Mouse (Mus musculus) stomach, embryonic 14.5 days (tissue): ENCODE results near the gene Pga5. TPM values are rescaled to one million over a fixed set of nuclear protein-coding genes. Genes with fewer than 3 reads are reported as not detected.
A peak's percentile ranks its signal among the peaks of the same experiment; 100 is the strongest.

Source experiments
- ATAC-seq: fragments of 200-750 bp; cut with Nextera tagmentation; 2 replicates; pipeline ENCODE4 v1.8.0; 2017; ENCODE audit warnings: low read depth, moderate TSS enrichment; ENCODE audit not compliant: insufficient number of reproducible peaks, insufficient read depth, low FRiP score
- H3K27ac ChIP-seq: fragments of 300-500 bp; sonication (generic); 2 replicates; pipeline ENCODE4 v1.5.1; 2014; ENCODE audit warnings: mild to moderate bottlenecking, low read length, moderate library complexity, mixed read lengths
- H3K27me3 ChIP-seq: fragments of 300-500 bp; sonication (generic); 2 replicates; pipeline ENCODE4 v1.6.1; 2014; ENCODE audit warnings: low read length, control low read depth, mixed read lengths; ENCODE audit not compliant: control insufficient read depth, insufficient read depth
- H3K36me3 ChIP-seq: fragments of 300-500 bp; sonication (generic); 2 replicates; pipeline ENCODE4 v1.6.1; 2014; ENCODE audit warnings: mild to moderate bottlenecking, control low read depth, low read length, moderate library complexity, mixed read lengths; ENCODE audit not compliant: control insufficient read depth, insufficient read depth
- H3K4me1 ChIP-seq: fragments of 300-500 bp; sonication (generic); 2 replicates; pipeline ENCODE4 v1.6.1; 2014; ENCODE audit warnings: low read length, control low read depth, mixed read lengths; ENCODE audit not compliant: control insufficient read depth, insufficient read depth
- H3K4me2 ChIP-seq: fragments of 300-500 bp; sonication (generic); replicated peaks from 2 replicates; pipeline ENCODE4 v1.6.1; 2014; ENCODE audit warnings: low read depth, low read length, control low read depth
- H3K4me3 ChIP-seq: fragments of 300-500 bp; sonication (generic); 2 replicates; pipeline ENCODE4 v1.5.1; 2014; ENCODE audit warnings: low read depth, low read length, control low read depth
- H3K9ac ChIP-seq: fragments of 300-500 bp; sonication (generic); replicated peaks from 2 replicates; pipeline ENCODE4 v1.6.1; 2014; ENCODE audit warnings: low read depth, mild to moderate bottlenecking, control low read depth, low read length, moderate library complexity, mixed read lengths
- H3K9me3 ChIP-seq: fragments of 300-500 bp; sonication (generic); 2 replicates; pipeline ENCODE4 v1.6.1; 2016; ENCODE audit warnings: low read depth, low read length, control low read depth; ENCODE audit not compliant: control insufficient read depth
- WGBS: fragments of 180-500 bp; shearing (Covaris S2); extraction: QIAGEN DNeasy Blood & Tissue Kit; methylation state at CpG from one replicate; pipeline ENCODE4 v1.1.7; 2014; 5-methylcytosine and 5-hydroxymethylcytosine counted together
- polyA plus RNA-seq: library from polyadenylated mRNA; unstranded; fragments of >200 nt; fragmentation: Nextera tagmentation; extraction: Ambion mirVana; gene quantifications from 2 replicates; pipeline ENCODE4 v1.2.1, GENCODE M21; 2014

The Pga5 gene
- polyA plus RNA-seq, 1 experiment from 2014 or later = 10.2 TPM

- ATAC-seq = no peak
- H3K4me1 ChIP-seq = peaks cover 58% of the 10 kb centered on the region
- whole genome bisulfite sequencing = 73% methylated on average over 9 of the region's 9 CpGs
Measured at GRCm38 (mm10) chr19:10698131-10698991, 20.5 kb upstream of the Pga5 start.

GRCm38 (mm10) chr19:10695801-10696200 lies 17.9 kb upstream of the Pga5 start:
- no peak overlapping the region for H3K9ac ChIP-seq
- H3K27me3 ChIP-seq = no peaks in the 10 kb centered on the region
- no peak overlapping the region for H3K4me2 ChIP-seq
- H3K4me3 ChIP-seq = no peak overlapping the region
- no peaks in the 10 kb centered on the region for H3K9me3 ChIP-seq
- H3K4me1 ChIP-seq = peaks cover 48% of the 10 kb centered on the region
- no peak for ATAC-seq
- WGBS = 61% methylated on average over 7 of the region's 7 CpGs
- peak overlapping the region; percentile 48; the same call in 1 of the 2 replicates for H3K27ac ChIP-seq
- H3K36me3 ChIP-seq = no peaks in the 10 kb centered on the region

More at GRCm38 (mm10) chr19:10698131-10698991, 20.5 kb upstream of the Pga5 start:
- no peaks in the 10 kb centered on the region for H3K27me3 ChIP-seq
- H3K9me3 ChIP-seq = no peaks in the 10 kb centered on the region
- H3K27ac ChIP-seq = peak overlapping the region; percentile 75; the same call in 1 of the 2 replicates
- H3K9ac ChIP-seq = no peak overlapping the region
- no peaks in the 10 kb centered on the region for H3K36me3 ChIP-seq
- no peak overlapping the region for H3K4me3 ChIP-seq
- no peak overlapping the region; the same call in 1 of the 2 replicates for H3K4me2 ChIP-seq

GRCm38 (mm10) chr19:10693926-10694682 lies 16.2 kb upstream of the Pga5 start:
- H3K9me3 ChIP-seq = no peaks in the 10 kb centered on the region
- peaks cover 48% of the 10 kb centered on the region for H3K4me1 ChIP-seq
- no peak for ATAC-seq
- no peak overlapping the region for H3K4me2 ChIP-seq
- WGBS = 85% methylated on average over 10 of the region's 10 CpGs
- no peaks in the 10 kb centered on the region for H3K27me3 ChIP-seq
- no peaks in the 10 kb centered on the region for H3K36me3 ChIP-seq
- no peak overlapping the region for H3K9ac ChIP-seq
- no peak overlapping the region for H3K4me3 ChIP-seq
- H3K27ac ChIP-seq = no peak overlapping the region

- no peak overlapping the region for H3K9ac ChIP-seq
- no peak overlapping the region for H3K4me3 ChIP-seq
- H3K27ac ChIP-seq = peak overlapping the region; percentile 36; the same call in 1 of the 2 replicates
- H3K4me2 ChIP-seq = no peak overlapping the region
- WGBS = 82% methylated on average over 4 of the region's 4 CpGs
- H3K36me3 ChIP-seq = no peaks in the 10 kb centered on the region
- ATAC-seq = no peak
- H3K9me3 ChIP-seq = no peaks in the 10 kb centered on the region
- peaks cover 34% of the 10 kb centered on the region for H3K4me1 ChIP-seq
- no peaks in the 10 kb centered on the region for H3K27me3 ChIP-seq
Measured at GRCm38 (mm10) chr19:10692361-10692760, 14.5 kb upstream of the Pga5 start.

- no peak overlapping the region for H3K9ac ChIP-seq
- no peaks in the 10 kb centered on the region for H3K9me3 ChIP-seq
- peak overlapping the region; percentile 36; the same call in 1 of the 2 replicates for H3K27ac ChIP-seq
- no peak overlapping the region for H3K4me2 ChIP-seq
- no peaks in the 10 kb centered on the region for H3K27me3 ChIP-seq
- H3K36me3 ChIP-seq = no peaks in the 10 kb centered on the region
- H3K4me1 ChIP-seq = peaks cover 28% of the 10 kb centered on the region
- ATAC-seq = no peak
- H3K4me3 ChIP-seq = no peak overlapping the region
- WGBS = 77% methylated on average over 3 of the region's 3 CpGs
Measured at GRCm38 (mm10) chr19:10691660-10692059, 13.8 kb upstream of the Pga5 start.

- H3K4me2 ChIP-seq = 0 out of 2 replicates have a peak overlapping the region, but pooled peaks have one; percentile 78
- no peak for ATAC-seq
- no peaks in the 10 kb centered on the region for H3K9me3 ChIP-seq
- H3K4me1 ChIP-seq = peaks cover 27% of the 10 kb centered on the region
- no peak overlapping the region for H3K4me3 ChIP-seq
- peak overlapping the region; percentile 6; the same call in 1 of the 2 replicates for H3K9ac ChIP-seq
- WGBS = 87% methylated on average over 4 of the region's 4 CpGs
- H3K36me3 ChIP-seq = no peaks in the 10 kb centered on the region
- H3K27me3 ChIP-seq = no peaks in the 10 kb centered on the region
- H3K27ac ChIP-seq = no peak overlapping the region; the same call in 1 of the 2 replicates
Measured at GRCm38 (mm10) chr19:10691121-10691520, 13.2 kb upstream of the Pga5 start.

GRCm38 (mm10) chr19:10690336-10690735 lies 12.5 kb upstream of the Pga5 start:
- peak overlapping the region; percentile 76; the same call in 1 of the 2 replicates for H3K4me3 ChIP-seq
- H3K9ac ChIP-seq = no peak overlapping the region
- H3K4me2 ChIP-seq = peak overlapping the region; percentile 78
- no peaks in the 10 kb centered on the region for H3K36me3 ChIP-seq
- peaks cover 19% of the 10 kb centered on the region for H3K4me1 ChIP-seq
- H3K9me3 ChIP-seq = no peaks in the 10 kb centered on the region
- no peak for ATAC-seq
- H3K27ac ChIP-seq = peak overlapping the region; percentile 97; the same call in 1 of the 2 replicates
- H3K27me3 ChIP-seq = no peaks in the 10 kb centered on the region
- 59% methylated on average over 3 of the region's 3 CpGs for whole genome bisulfite sequencing

DNA sequence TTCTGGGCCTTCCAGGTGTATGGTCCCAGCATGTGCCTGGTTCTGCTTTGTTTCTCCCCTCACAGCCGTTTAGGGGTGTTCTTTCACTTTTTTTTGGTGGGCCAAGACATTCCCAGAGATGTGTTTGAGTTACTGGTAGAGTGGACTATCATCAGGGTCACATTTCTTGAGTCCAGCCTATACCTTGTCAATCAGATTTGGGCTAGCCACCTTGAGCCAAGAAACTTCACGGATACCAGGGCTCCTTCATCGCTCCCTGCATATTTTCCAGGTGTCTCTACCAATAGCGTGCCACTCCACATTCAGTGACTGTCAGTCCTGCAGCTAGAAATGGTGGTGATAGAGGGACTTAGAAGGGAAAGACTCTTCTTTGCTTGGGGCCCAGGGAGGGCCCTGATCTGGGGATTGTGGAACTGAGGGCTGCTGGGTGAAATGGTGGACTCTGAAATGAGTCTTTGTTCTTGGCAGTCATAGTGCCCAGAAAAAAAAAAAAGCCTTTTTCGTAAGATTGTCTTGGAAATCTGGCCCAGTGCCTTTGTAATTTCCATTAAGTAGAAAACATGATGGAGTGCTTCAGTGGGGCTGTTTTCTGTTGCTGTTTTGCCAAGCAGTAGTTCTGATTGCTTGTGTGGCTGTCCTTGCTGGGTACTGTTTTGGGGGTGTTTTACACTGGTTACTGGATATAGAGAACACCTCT lies 11.7 kb upstream of the Pga5 start:
- 43% methylated on average over 5 of the region's 5 CpGs for WGBS

More for the DNA sequence above, 11.7 kb upstream of the Pga5 start:
- H3K36me3 ChIP-seq = no peaks in the 10 kb centered on the region
- H3K4me2 ChIP-seq = peak overlapping the region; percentile 78
- H3K9me3 ChIP-seq = no peaks in the 10 kb centered on the region
- H3K27ac ChIP-seq = peak overlapping the region; percentile 97
- ATAC-seq = no peak
- no peaks in the 10 kb centered on the region for H3K27me3 ChIP-seq
- peaks cover 16% of the 10 kb centered on the region for H3K4me1 ChIP-seq
- peak overlapping the region; percentile 76 for H3K4me3 ChIP-seq
- H3K9ac ChIP-seq = peak overlapping the region; percentile 77
